Mouse (Mus musculus): Measurements from ENCODE around the gene Mum1. TPM values are rescaled to one million over a fixed set of nuclear protein-coding genes. Genes with fewer than 3 reads are reported as not detected.

Gene Mum1
- polyA plus RNA-seq, 1 experiment from 2014 or later = 49.9 TPM

DNA sequence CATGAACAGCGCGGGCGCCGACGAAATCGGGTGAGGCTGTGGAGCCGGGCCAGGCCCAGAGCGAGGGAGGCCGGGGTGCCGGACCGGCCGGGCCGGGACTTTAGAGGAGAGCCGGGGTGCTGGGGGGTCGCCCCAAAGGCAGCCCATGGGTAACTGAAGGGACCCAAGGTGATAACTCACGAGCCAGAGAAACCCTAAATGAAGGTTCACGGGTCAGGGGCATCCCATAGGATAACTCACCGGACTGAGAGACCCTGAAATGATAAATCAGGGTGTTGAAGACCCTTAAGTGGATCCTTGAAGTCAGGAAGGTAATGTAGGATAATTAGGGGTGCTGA is 38.9 kb downstream of the Mum1 start:
- Histone ChIP-seq H3K4me2 (peak overlapping the region; percentile 79), H3K27me3 (no peaks in the 10 kb centered on the region), H3K4me1 (replicated peaks) (peaks cover 68% of the 10 kb centered on the region), H3K9ac (peak overlapping the region; percentile 91), H3K36me3 (peaks cover 16% of the 10 kb centered on the region; the same call in 1 of the 2 replicates), H3K27ac (peak overlapping the region; percentile 80), H3K9me3 (no peaks in the 10 kb centered on the region), H3K4me3 (peak overlapping the region; percentile 72)
- WGBS = under 1% methylated on average over 18 of the region's 18 CpGs
- no peak for ATAC-seq (ENCODE audit: low FRiP score)

- WGBS = 96% methylated on average over 2 of the region's 2 CpGs
- peak overlapping the region; percentile 58; the same call in 1 of the 2 replicates for H3K9ac ChIP-seq
- H3K27ac ChIP-seq = peak overlapping the region; percentile 55; the same call in 1 of the 2 replicates
- no peaks in the 10 kb centered on the region for H3K27me3 ChIP-seq
- ATAC-seq (ENCODE audit: low FRiP score) = no peak
- no peak overlapping the region for H3K4me3 ChIP-seq
- peaks cover 46% of the 10 kb centered on the region for H3K36me3 ChIP-seq
- no peaks in the 10 kb centered on the region for H3K9me3 ChIP-seq
- peaks cover 73% of the 10 kb centered on the region for H3K4me1 ChIP-seq (replicated peaks)
- H3K4me2 ChIP-seq = no peak overlapping the region
These were observed 43.9 kb downstream of the Mum1 start for GRCm38 (mm10) chr10:80270099-80270498.

DNA sequence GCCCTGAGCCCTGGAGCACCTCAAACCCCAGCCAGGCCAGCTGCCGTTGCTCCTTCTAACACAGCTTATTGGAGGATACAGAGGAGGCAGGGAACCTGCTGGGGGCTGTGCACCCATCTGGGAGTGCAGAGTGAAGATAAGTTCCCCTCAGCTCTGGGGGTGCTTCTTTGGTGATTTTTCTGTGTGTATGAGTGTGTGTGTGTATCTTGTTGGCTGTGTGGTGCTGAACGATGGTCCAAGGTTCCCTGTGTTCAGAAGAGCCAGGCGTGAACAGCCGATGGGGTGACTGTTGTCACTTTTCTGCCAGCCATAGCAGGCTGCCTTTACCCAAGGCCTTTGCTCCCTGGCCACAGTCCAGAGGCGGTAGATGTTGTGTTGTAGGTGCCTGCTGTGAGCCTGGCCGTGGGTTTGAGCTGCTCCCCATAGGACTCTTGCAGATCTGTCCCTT is 44.5 kb downstream of the Mum1 start:
- peak overlapping the region; percentile 55 for H3K27ac ChIP-seq
- H3K9ac ChIP-seq = peak overlapping the region; percentile 58; the same call in 1 of the 2 replicates
- H3K9me3 ChIP-seq = no peaks in the 10 kb centered on the region
- peaks cover 50% of the 10 kb centered on the region for H3K36me3 ChIP-seq
- WGBS = 78% methylated on average over 6 of the region's 6 CpGs
- H3K4me1 ChIP-seq (replicated peaks) = peaks cover 70% of the 10 kb centered on the region
- ATAC-seq (ENCODE audit: low FRiP score) = no peak
- no peaks in the 10 kb centered on the region for H3K27me3 ChIP-seq
- H3K4me2 ChIP-seq = no peak overlapping the region
- no peak overlapping the region for H3K4me3 ChIP-seq

DNA sequence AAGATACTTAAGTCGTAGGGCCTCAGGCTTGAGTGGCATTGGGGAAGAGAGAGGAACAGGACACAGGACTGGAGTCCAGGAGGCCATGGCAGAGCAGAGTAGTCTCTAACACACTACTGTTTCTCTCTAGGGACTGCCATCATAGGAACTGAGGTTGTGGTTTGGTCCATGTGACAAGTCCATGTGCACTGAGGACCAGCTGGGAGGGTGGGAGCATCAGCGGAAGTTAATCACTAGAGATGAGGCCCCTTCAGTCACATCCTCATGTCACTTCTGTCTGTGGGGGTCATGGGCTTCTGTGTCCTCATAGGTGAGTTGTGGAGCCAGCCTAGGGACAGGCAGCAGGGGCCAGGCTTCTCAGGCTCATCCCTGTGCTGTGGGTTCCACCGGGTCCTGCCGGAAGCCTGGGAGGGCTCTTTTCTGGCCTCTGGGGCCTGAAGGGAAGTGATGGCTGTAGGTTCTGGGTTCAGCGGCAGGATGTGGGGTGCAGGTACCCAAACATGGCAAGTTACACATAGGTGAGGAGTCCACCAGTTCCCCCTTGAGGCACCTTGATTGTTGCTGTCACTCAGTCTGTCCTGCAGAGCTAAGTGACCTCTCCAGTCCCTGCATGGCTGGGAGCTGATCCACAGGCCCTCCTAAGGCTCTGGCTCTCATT is 45.1 kb downstream of the Mum1 start:
- Histone ChIP-seq H3K36me3 (peaks cover 56% of the 10 kb centered on the region), H3K9ac (peak overlapping the region; percentile 58; the same call in 1 of the 2 replicates), H3K4me2 (no peak overlapping the region), H3K4me1 (replicated peaks) (peaks cover 65% of the 10 kb centered on the region), H3K27ac (no peak overlapping the region), H3K4me3 (no peak overlapping the region), H3K27me3 (no peaks in the 10 kb centered on the region), H3K9me3 (no peaks in the 10 kb centered on the region)
- 86% methylated on average over 5 of the region's 5 CpGs for WGBS
- ATAC-seq (ENCODE audit: low FRiP score) = no peak

- Histone ChIP-seq H3K4me3 (no peak overlapping the region), H3K4me2 (no peak overlapping the region), H3K27me3 (no peaks in the 10 kb centered on the region), H3K36me3 (peaks cover 62% of the 10 kb centered on the region), H3K27ac (0 out of 2 replicates have a peak overlapping the region, but pooled peaks have one; percentile 13), H3K9me3 (no peaks in the 10 kb centered on the region), H3K9ac (peak overlapping the region; percentile 58), H3K4me1 (replicated peaks) (peaks cover 57% of the 10 kb centered on the region)
- no peak for ATAC-seq (ENCODE audit: low FRiP score)
- 91% methylated on average over 8 of the region's 8 CpGs for WGBS
These were observed 45.8 kb downstream of the Mum1 start for GRCm38 (mm10) chr10:80271870-80272585.

GRCm38 (mm10) chr10:80273847-80274246 is 47.6 kb downstream of the Mum1 start:
- Histone ChIP-seq H3K27me3 (no peaks in the 10 kb centered on the region), H3K9me3 (no peaks in the 10 kb centered on the region), H3K36me3 (peaks cover 71% of the 10 kb centered on the region), H3K4me3 (no peak overlapping the region), H3K4me1 (replicated peaks) (peaks cover 39% of the 10 kb centered on the region), H3K4me2 (no peak overlapping the region), H3K9ac (peak overlapping the region; percentile 16; the same call in 1 of the 2 replicates), H3K27ac (no peak overlapping the region)
- ATAC-seq (ENCODE audit: low FRiP score) = no peak
- WGBS = 88% methylated on average over 3 of the region's 3 CpGs

DNA sequence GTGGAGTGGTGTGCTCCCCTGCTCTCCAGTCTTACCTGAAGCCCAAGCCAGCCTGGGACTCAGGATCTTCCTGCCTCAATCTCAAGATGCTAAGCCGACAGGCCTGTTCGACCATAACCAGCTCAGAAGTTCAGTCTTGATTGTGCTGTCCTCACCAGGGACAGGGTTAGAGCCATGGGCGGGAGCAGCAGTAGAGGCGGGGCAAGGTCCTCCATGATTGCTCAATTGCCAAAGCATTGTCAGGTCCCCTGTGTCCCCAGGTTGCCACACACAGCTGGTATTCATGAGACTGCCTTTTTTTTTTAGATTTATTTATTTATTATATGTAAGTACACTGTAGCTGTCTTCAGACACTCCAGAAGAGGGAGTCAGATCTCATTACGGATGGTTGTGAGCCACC is 50.0 kb downstream of the Mum1 start:
- Histone ChIP-seq H3K27ac (no peak overlapping the region), H3K9ac (no peak overlapping the region), H3K4me1 (replicated peaks) (peaks cover 17% of the 10 kb centered on the region), H3K4me2 (no peak overlapping the region), H3K9me3 (no peaks in the 10 kb centered on the region), H3K36me3 (peaks cover 86% of the 10 kb centered on the region), H3K27me3 (no peaks in the 10 kb centered on the region), H3K4me3 (no peak overlapping the region)
- no peak for ATAC-seq (ENCODE audit: low FRiP score)
- WGBS = 94% methylated on average over 5 of the region's 5 CpGs

DNA sequence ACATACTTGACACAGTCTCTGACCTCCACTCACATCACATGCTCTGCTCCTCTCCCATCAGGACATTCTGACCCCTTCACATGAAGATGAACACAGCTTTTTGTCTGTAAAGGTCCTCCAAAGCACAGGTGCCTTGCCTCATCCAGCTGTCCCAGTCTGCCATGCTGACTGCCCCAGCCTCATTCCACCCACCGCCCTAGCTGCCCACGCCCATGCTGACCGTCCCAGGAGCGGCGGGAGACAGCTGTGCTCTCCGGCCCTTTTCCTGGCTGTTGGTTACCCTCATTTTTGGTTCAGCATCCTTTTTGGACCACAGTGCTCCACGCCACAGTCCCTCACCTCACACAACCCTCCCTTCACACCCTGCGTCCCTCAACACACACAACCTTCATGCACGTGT is 52.2 kb downstream of the Mum1 start:
- no peaks in the 10 kb centered on the region for H3K27me3 ChIP-seq
- peaks cover 19% of the 10 kb centered on the region for H3K4me1 ChIP-seq (replicated peaks)
- H3K36me3 ChIP-seq = peaks cover 93% of the 10 kb centered on the region
- no peak overlapping the region for H3K4me3 ChIP-seq
- H3K9ac ChIP-seq = no peak overlapping the region
- no peak overlapping the region for H3K4me2 ChIP-seq
- ATAC-seq (ENCODE audit: low FRiP score) = no peak
- no peak overlapping the region for H3K27ac ChIP-seq
- WGBS = 98% methylated on average over 9 of the region's 9 CpGs
- no peaks in the 10 kb centered on the region for H3K9me3 ChIP-seq

- Histone ChIP-seq H3K27me3 (no peaks in the 10 kb centered on the region), H3K4me1 (replicated peaks) (peaks cover 14% of the 10 kb centered on the region), H3K9ac (no peak overlapping the region), H3K27ac (no peak overlapping the region), H3K4me2 (no peak overlapping the region), H3K4me3 (no peak overlapping the region), H3K9me3 (no peaks in the 10 kb centered on the region), H3K36me3 (peaks cover 93% of the 10 kb centered on the region)
- no peak for ATAC-seq (ENCODE audit: low FRiP score)
- 93% methylated on average over 12 of the region's 12 CpGs for whole genome bisulfite sequencing
These were observed 53.0 kb downstream of the Mum1 start for GRCm38 (mm10) chr10:80279273-80279672.

- Histone ChIP-seq H3K4me1 (replicated peaks) (peaks cover 14% of the 10 kb centered on the region), H3K27ac (peak overlapping the region; percentile 65), H3K36me3 (peaks cover 95% of the 10 kb centered on the region), H3K4me3 (no peak overlapping the region), H3K27me3 (no peaks in the 10 kb centered on the region), H3K9me3 (no peaks in the 10 kb centered on the region), H3K9ac (peak overlapping the region; percentile 49; the same call in 1 of the 2 replicates), H3K4me2 (no peak overlapping the region)
- ATAC-seq (ENCODE audit: low FRiP score) = no peak
- WGBS = 85% methylated on average over 7 of the region's 7 CpGs
These were observed 55.1 kb downstream of the Mum1 start for GRCm38 (mm10) chr10:80281304-80281703.

DNA sequence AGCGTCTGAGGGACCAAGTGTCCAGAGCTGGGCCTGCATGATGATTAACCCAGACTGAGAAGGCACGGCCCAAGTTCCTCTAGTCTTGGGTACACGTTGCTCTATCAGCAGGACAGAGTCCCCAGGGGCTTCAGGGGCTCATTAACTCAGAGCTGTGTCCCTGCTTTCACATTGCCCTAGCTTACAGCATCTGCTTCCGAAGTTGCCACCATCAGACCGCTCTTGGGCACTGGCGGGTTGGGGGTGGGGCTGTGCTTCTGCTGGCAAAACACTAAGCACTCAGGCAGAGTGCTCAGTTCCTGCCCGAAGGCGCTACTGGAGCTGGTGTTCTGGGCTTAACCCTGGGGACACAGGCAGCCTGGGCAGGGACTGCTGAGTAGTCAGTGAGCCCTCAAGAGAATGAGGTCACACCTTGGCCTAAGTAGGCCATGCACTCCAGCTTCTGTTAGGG is 55.7 kb downstream of the Mum1 start:
- Histone ChIP-seq H3K36me3 (peaks cover 96% of the 10 kb centered on the region), H3K9ac (peak overlapping the region; percentile 49; the same call in 1 of the 2 replicates), H3K4me1 (replicated peaks) (peaks cover 14% of the 10 kb centered on the region), H3K4me3 (no peak overlapping the region), H3K4me2 (no peak overlapping the region), H3K27me3 (no peaks in the 10 kb centered on the region), H3K9me3 (no peaks in the 10 kb centered on the region), H3K27ac (peak overlapping the region; percentile 65)
- WGBS = 46% methylated on average over 8 of the region's 8 CpGs
- 0 out of 2 replicates have a peak, but pooled peaks have one; percentile 19 for ATAC-seq (ENCODE audit: low FRiP score)

DNA sequence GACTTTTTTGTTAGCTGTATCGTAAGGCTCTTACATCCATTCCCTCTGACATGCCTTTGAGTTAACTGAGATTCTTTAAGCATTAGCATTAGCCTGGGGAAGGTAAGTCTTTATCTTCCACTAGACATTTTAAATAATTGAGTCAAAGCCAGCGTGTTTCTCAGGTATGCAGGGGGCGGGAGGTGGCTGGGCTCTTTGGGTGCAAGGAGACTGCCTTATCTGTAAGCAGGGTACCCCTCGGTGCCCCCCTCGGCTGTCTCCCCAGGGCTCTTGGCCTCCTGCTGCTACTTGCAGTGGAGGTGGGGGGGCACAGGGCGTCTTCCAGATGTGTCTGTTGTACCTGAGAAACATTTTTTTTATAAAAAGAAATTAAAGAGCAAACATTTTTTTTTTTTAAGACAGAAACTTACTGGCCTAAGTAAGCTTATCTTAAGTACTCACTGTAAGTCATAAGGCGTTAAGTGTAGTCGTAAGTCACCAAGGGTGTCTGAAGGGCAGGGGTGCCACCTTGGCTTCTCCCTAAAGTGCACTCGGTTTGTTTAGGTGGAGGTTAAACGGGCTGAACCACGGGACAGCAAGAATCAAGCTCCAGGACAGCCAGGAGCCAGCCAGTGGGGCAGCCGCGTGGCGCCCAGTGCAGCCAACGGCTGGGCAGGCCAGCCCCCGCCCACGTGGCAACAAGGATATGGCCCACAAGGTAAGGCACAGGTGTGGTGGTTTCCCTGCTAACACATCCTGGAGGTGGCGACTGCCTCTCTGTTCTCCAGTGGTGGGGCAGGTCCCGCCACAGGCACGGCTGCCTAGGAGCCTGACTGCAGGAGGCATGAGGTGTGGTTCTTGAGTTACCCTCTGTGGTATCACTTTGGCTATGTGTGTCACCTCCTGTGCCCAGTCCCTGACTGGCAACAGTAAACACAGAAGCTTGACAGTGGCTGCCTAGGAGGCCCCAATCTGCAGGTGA is 56.5 kb downstream of the Mum1 start:
- 92% methylated on average over 20 of the region's 20 CpGs for WGBS
- Histone ChIP-seq H3K9ac (no peak overlapping the region), H3K27ac (peak overlapping the region; percentile 65)

More for the DNA sequence above, 56.5 kb downstream of the Mum1 start:
- Histone ChIP-seq H3K36me3 (peaks cover 95% of the 10 kb centered on the region), H3K27me3 (no peaks in the 10 kb centered on the region), H3K4me3 (no peak overlapping the region), H3K4me1 (replicated peaks) (peaks cover 14% of the 10 kb centered on the region), H3K9me3 (no peaks in the 10 kb centered on the region), H3K4me2 (no peak overlapping the region)
- ATAC-seq (ENCODE audit: low FRiP score) = no peak

Data from hindbrain, embryonic 13.5 days (tissue).